Mouse (Mus musculus) lung, postnatal 0 days (tissue): ENCODE measurements around the gene Pdss2.

Experiments used
- CTCF ChIP-seq: IDR thresholded peaks from 2 replicates; pipeline ENCODE4 v1.5.1; 2016; ENCODE audit warnings: antibody characterized with exemption, mild to moderate bottlenecking
- EP300 ChIP-seq: IDR thresholded peaks from 2 replicates; pipeline ENCODE4 v1.6.1; 2016; ENCODE audit warnings: antibody characterized with exemption, mild to moderate bottlenecking, control low read depth

DNA sequence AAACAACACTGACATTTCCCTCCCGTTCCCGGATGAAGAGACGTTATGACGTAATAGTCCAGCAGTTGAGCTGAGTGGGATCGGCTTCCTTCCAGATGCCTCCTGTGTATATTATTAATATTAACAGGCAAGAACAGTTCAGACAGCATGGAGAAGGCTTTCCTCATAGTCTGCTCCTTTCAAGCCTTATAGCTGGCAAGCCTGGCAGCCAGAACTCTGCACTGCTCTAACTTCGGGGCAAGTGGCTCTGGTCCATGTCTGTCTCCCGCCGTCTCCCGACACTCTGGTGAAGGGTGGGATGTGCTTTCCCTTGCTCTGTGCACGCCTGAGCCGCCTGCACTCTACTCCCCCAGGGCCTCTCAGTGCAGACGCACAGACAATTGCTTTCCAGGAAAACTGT is 185.6 kb downstream of the Pdss2 start:
- no peak for TF ChIP-seq CTCF
- TF ChIP-seq EP300 = no peak
